Mouse (Mus musculus) liver, postnatal 0 days (tissue): Measurements from ENCODE around the gene Slc9a3.

Source experiments
- CTCF ChIP-seq: sonication (generic); IDR thresholded peaks from 2 replicates; pipeline ENCODE4 v1.5.1; 2016; ENCODE audit warnings: antibody characterized with exemption, low read depth
- EP300 ChIP-seq: IDR thresholded peaks from 2 replicates; pipeline ENCODE4 v1.6.1; 2016; ENCODE audit warnings: antibody characterized with exemption, low read depth, mild to moderate bottlenecking

- no peak for TF ChIP-seq CTCF
- no peak for TF ChIP-seq EP300
Measured at GRCm38 (mm10) chr13:74144120-74144884, 23.0 kb downstream of the Slc9a3 start.
